Mouse (Mus musculus) limb, embryonic 11.5 days (tissue): ENCODE data around the gene Anp32e. TPM values are rescaled to one million over a fixed set of nuclear protein-coding genes. Genes with fewer than 3 reads are reported as not detected.

Experiments
- ATAC-seq: fragments of 200-750 bp; cut with Nextera tagmentation; 2 replicates; pipeline ENCODE4 v1.8.0; 2017; ENCODE audit warnings: low read depth; ENCODE audit not compliant: insufficient number of reproducible peaks, low FRiP score, low TSS enrichment
- DNase-seq: peaks from one replicate; pipeline ENCODE4 v3.0.0-alpha.2; 2015; ENCODE audit warnings: low spot score
- H3K27ac ChIP-seq: fragments of 300-500 bp; sonication (generic); replicated peaks from 2 replicates; pipeline ENCODE4 v1.5.1; 2014; ENCODE audit warnings: low read depth, mild to moderate bottlenecking, low read length
- H3K27me3 ChIP-seq: fragments of 300-500 bp; sonication (generic); 2 replicates; pipeline ENCODE4 v1.6.1; 2014; ENCODE audit warnings: mild to moderate bottlenecking, low read length, mixed read lengths; ENCODE audit not compliant: control insufficient read depth, insufficient read depth
- H3K36me3 ChIP-seq: fragments of 300-500 bp; sonication (generic); 2 replicates; pipeline ENCODE4 v1.6.1; 2014; ENCODE audit warnings: mild to moderate bottlenecking, low read length, moderate library complexity, mixed read lengths; ENCODE audit not compliant: control insufficient read depth, insufficient read depth
- H3K4me1 ChIP-seq: fragments of 300-500 bp; sonication (generic); 2 replicates; pipeline ENCODE4 v1.6.1; 2014; ENCODE audit warnings: low read length, mixed read lengths; ENCODE audit not compliant: control insufficient read depth, insufficient read depth
- H3K4me2 ChIP-seq: fragments of 300-500 bp; sonication (generic); 2 replicates; pipeline ENCODE4 v1.6.1; 2014; ENCODE audit warnings: low read depth, mild to moderate bottlenecking, moderate library complexity; ENCODE audit not compliant: severe bottlenecking
- H3K4me3 ChIP-seq: fragments of 300-500 bp; sonication (generic); 2 replicates; pipeline ENCODE4 v1.5.1; 2014; ENCODE audit warnings: low read depth, low read length
- H3K9ac ChIP-seq: fragments of 300-500 bp; sonication (generic); 2 replicates; pipeline ENCODE4 v1.6.1; 2014; ENCODE audit warnings: mild to moderate bottlenecking, low read length
- H3K9me3 ChIP-seq: fragments of 300-500 bp; sonication (generic); 2 replicates; pipeline ENCODE4 v1.6.1; 2016; ENCODE audit warnings: low read length; ENCODE audit not compliant: control insufficient read depth
- WGBS: fragments of 180-500 bp; shearing (Covaris S2); extraction: QIAGEN DNeasy Blood & Tissue Kit; methylation state at CpG from one replicate; pipeline ENCODE4 v1.1.7; 2014; 5-methylcytosine and 5-hydroxymethylcytosine counted together
- polyA plus RNA-seq: library from polyadenylated mRNA; unstranded; fragments of >200 nt; fragmentation: Nextera tagmentation; extraction: Ambion mirVana; gene quantifications from 2 replicates; pipeline ENCODE4 v1.2.1, GENCODE M21; 2014

Gene Anp32e
- 125 and 151 TPM in 2 replicates for polyA plus RNA-seq

DNA sequence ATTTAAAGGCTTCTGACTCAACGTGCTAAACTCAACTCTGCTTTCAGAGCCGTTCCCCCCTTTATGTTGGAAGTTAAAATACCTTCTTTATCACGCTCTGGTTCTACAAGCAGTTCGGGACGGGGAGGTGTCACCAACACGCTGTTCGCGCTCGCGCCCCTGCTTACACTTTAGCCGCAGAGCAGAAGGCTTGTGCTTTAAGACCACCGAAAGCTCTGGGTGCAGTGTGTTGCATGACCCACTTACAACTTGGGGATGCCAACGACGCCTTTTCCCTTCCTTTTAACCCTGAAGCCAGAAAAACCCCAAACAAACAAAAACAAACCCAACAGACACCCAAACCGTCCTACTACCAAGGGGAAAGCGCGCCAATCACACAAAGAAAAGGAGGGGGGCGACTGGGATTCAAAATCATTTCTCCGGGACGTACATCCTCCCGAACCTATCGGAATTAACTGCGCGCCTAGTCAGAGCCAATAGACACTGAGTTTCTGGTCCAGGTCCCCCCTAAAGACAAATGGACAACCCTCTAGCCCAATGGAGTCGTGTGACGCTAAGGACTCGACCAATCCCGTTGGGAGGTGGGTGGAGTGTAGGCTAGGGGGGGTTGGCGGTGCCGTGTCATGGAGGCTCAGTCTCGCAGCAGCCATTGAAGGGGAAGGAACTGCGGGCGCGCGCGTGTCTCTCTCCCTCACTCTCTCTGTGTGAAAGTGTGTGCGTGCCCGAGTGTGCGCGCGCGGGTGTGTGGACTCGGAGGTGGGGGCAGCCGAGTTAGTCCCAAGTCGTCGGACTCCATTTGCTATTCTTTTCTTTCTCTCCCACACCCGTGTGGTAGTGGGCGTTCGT is at the start of gene Anp32e:
Anp32e (plus strand) TSS at position 589 of the 846 bp plus-strand sequence.
- ATAC-seq, result peak; percentile 99
- Histone ChIP-seq H3K4me3 (peak within 1 kb of the TSS; percentile 91), H3K36me3 (peaks cover 7% of the 10 kb centered on the region), H3K27me3 (no peaks in the 10 kb centered on the region), H3K27ac (peak within 1 kb of the TSS; percentile 87), H3K9ac (peak within 1 kb of the TSS; percentile 98), H3K9me3 (no peaks in the 10 kb centered on the region), H3K4me2 (peak within 1 kb of the TSS; percentile 65), H3K4me1 (0 out of 2 replicates have a peak, but pooled peaks cover 2% of the 10 kb centered on the region)
- peak; percentile 97 for DNase-seq
- WGBS, result 1% methylated on average over 49 of the region's 49 CpGs

DNA sequence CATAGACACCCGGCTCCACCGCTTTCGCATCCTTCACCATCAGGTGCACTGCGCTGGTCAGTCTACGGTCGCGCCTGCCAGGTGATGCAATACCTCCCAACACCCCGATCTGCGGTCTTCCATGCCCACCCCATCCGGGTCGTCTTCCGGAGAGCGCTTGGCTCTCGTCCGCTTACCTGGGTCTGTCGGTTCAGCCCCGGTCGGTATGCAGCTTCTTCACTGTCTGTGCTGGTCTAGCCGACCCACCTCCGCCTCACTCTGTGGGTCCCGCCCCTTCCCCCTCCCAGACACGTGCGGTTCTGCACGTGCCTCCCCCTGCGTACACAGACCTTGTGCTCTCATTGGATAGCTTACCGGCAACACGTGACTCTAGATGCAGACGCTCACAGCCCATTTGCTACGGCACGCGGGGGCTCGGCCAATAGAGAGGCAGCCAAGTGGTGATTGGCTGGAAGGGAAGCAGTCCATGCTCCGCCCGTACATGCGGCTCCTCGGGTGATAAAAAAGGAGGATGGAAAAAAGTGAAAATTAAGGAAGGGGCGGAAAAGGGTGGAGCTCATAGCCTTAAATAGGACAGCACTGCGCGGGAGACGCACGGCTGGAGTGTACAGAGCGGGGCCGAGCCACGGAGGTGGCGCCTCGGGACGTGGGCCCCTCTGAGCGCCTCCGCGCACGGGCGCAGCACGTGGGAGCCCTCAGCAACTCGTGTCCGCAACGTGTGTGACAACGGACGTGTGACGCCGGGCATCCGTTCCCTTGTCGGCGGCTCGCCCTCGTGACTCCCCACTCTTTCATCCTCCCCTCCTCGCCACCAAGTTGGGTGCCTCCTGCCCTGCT is 46.8 kb upstream of the Anp32e start, which contains the start of gene Ciart:
Ciart (minus strand) TSS at position 273 of the 837 bp plus-strand sequence.
- peak within 1 kb of the TSS; percentile 43 for H3K4me3 ChIP-seq
- under 1% methylated on average over 66 of the region's 66 CpGs for WGBS

DNA sequence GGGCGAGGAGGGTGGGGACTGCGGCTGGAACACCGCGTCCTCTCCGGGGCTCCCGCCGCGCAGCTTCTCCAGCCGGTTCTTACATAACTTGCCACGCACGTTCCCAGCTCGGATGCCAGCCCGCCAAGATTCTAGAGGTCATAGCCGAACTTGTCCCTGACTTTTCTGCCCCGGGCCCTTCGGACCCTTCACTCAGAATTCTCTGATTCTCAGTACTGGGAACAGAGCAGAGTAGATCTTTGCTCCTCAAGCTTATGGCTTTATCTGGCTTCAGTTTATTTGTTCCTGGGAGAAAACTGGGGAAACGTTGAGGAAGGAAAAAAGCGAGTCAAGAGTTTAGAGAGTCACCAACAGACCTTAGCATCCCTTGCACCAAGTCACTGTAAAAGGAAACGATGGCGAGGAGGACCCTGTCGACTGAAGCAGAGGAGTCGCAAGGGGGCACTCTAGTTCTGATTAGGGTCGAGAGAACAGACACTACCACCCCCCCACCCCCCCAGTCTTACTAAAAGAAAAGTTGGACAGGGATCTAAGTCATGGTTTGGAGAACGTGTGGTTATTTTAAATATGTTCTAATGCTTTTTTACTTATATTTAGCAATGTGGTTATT is 46.1 kb upstream of the Anp32e start:
- H3K36me3 ChIP-seq, result no peaks in the 10 kb centered on the region
- no peak overlapping the region for H3K27ac ChIP-seq
- H3K4me3 ChIP-seq, result peak overlapping the region; percentile 43
- 3% methylated on average over 24 of the region's 24 CpGs for WGBS
- DNase-seq (peak; percentile 79), ATAC-seq (no peak)
- H3K27me3 ChIP-seq, result no peaks in the 10 kb centered on the region
- peak overlapping the region; percentile 28; the same call in 1 of the 2 replicates for H3K9ac ChIP-seq
- peaks cover 3% of the 10 kb centered on the region; the same call in 1 of the 2 replicates for H3K4me1 ChIP-seq
- H3K4me2 ChIP-seq, result peak overlapping the region; percentile 95
- no peaks in the 10 kb centered on the region for H3K9me3 ChIP-seq

More for the DNA sequence above, 46.8 kb upstream of the Anp32e start, which contains the start of gene Ciart:
- Histone ChIP-seq H3K9me3 (no peaks in the 10 kb centered on the region), H3K36me3 (no peaks in the 10 kb centered on the region), H3K4me1 (peaks cover 3% of the 10 kb centered on the region; the same call in 1 of the 2 replicates), H3K9ac (peak within 1 kb of the TSS; percentile 28; the same call in 1 of the 2 replicates), H3K27me3 (no peaks in the 10 kb centered on the region), H3K4me2 (peak within 1 kb of the TSS; percentile 95), H3K27ac (no peak within 1 kb of the TSS)
- peak; percentile 98 for ATAC-seq
- DNase-seq, result peak; percentile 94

DNA sequence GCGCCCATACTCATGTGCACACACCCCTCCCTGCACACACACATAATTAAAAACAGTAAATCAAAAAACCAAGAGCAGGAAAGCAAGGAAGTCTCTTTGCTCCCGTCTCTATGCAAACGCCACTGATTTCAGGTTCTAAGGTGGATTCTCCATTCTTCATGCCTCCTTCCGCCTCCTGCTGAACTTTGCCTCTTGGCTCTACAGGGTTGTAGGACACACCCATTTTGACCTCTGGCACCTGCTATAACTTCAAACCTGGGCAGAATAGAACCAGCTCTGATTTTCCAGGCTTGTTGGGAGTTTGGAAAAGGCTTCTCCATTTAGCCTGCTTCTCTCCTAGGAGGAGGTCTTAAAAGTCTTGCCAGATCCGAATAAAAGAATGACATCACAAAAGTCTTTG is 44.6 kb upstream of the Anp32e start:
- WGBS, result 64% methylated on average over 5 of the region's 5 CpGs
- H3K4me1 ChIP-seq, result peaks cover 3% of the 10 kb centered on the region; the same call in 1 of the 2 replicates
- H3K36me3 ChIP-seq, result no peaks in the 10 kb centered on the region
- ATAC-seq, result no peak
- no peak overlapping the region for H3K4me3 ChIP-seq
- DNase-seq, result no peak
- H3K9me3 ChIP-seq, result no peaks in the 10 kb centered on the region
- no peaks in the 10 kb centered on the region for H3K27me3 ChIP-seq
- H3K9ac ChIP-seq, result no peak overlapping the region
- H3K4me2 ChIP-seq, result no peak overlapping the region
- H3K27ac ChIP-seq, result no peak overlapping the region

DNA sequence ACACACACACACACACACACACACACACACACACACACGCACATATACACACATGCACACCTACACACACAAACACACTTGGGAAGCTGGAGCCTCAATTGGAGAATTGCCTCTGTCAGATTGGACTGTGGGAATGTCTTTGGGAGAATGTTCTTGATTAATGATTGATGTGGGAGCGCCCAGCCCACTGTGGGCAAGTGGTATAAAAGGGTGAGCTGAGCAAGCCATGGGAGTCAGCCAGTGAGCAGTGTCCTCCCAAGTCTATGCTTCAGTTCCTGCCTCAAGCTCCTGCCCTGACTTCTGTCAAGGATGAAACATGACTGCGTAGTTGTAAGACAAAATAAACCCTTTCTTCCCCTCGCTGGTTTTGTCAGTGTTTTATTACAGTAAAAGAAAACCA is 41.5 kb upstream of the Anp32e start:
- WGBS, result 74% methylated on average over 4 of the region's 4 CpGs
- H3K4me2 ChIP-seq, result no peak overlapping the region
- ATAC-seq, result no peak

DNA sequence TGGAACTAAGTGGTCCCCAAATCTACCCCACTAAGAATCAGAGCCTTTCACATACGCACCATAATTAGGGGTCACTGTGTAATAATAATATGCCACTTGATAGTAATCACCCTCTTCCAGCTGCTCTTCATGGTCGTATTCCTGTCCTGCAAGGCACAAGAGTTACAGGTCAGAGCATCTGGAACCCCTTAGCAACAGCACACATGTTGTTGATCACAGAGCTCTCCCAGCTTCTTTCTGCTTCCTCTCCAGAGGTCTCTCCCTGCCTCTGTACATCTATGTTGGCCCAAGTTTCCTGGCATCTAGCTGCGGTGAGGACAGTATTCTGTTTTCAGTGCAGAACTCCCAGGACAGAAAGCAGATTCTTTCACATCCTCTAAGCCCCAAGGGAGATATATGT is 39.4 kb upstream of the Anp32e start:
- no peaks in the 10 kb centered on the region for H3K36me3 ChIP-seq
- H3K27me3 ChIP-seq, result no peaks in the 10 kb centered on the region
- no peak overlapping the region for H3K4me3 ChIP-seq
- 17% methylated on average over 3 of the region's 3 CpGs for WGBS
- H3K27ac ChIP-seq, result no peak overlapping the region
- H3K4me1 ChIP-seq, result peaks cover 11% of the 10 kb centered on the region; the same call in 1 of the 2 replicates
- H3K4me2 ChIP-seq, result no peak overlapping the region
- H3K9me3 ChIP-seq, result no peaks in the 10 kb centered on the region
- no peak for ATAC-seq
- peak; percentile 67 for DNase-seq
- H3K9ac ChIP-seq, result no peak overlapping the region

More for the DNA sequence above, 41.5 kb upstream of the Anp32e start:
- H3K27me3 ChIP-seq, result no peaks in the 10 kb centered on the region
- no peaks in the 10 kb centered on the region for H3K9me3 ChIP-seq
- no peak overlapping the region for H3K4me3 ChIP-seq
- DNase-seq, result no peak
- H3K9ac ChIP-seq, result no peak overlapping the region
- no peaks in the 10 kb centered on the region for H3K36me3 ChIP-seq
- no peak overlapping the region for H3K27ac ChIP-seq
- H3K4me1 ChIP-seq, result peaks cover 14% of the 10 kb centered on the region

DNA sequence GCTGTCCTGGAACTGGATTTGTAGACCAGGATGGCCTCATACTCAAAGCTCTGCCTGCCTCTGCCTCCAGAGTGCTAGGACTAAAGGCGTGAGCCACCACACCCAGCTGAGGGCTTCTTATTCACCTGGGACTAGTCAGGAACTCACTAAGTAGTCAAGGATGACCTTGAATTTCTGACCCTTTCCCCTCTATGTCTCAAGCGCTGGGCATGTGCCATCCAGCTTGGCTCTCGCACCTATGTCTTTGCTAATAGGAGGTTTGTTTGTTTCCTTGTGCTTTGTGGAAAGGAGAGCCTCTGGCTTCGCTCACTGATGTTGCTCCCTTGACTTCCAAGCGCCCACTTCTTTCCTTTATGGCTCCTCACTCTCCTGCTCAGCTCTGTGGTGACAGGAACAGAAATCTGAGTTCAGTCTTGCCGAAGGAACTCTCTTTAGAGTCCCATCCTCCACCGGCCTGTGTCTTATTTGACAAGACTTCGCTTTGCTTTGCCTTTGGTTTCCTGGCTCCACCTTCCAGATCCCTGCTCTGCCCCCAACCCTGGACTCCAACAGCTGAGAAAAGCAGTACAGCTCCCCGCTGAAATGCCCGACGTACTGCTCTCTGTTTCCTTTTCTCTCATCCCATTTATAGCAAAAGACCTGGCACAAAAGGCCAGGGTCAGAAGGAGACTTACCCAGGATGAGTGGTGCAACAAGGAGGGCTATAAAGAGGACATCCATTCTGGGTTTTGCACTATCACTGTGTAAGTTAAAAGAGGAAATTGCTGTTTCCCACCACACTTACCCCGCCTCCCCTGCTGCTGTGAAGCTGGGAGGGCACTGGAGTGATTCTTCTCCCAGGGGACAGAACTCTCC is 37.6 kb upstream of the Anp32e start, which contains the start of gene BC028528:
BC028528 (minus strand) TSS at position 795 of the 855 bp plus-strand sequence.
- DNase-seq, result no peak
- H3K27me3 ChIP-seq, result no peaks in the 10 kb centered on the region
- WGBS, result 26% methylated on average over 12 of the region's 12 CpGs
- ATAC-seq, result no peak
- H3K9ac ChIP-seq, result peak within 1 kb of the TSS; percentile 35; the same call in 1 of the 2 replicates
- no peaks in the 10 kb centered on the region for H3K36me3 ChIP-seq
- H3K4me3 ChIP-seq, result no peak within 1 kb of the TSS
- peaks cover 15% of the 10 kb centered on the region; the same call in 1 of the 2 replicates for H3K4me1 ChIP-seq
- H3K9me3 ChIP-seq, result no peaks in the 10 kb centered on the region
- 0 out of 2 replicates have a peak within 1 kb of the TSS, but pooled peaks have one; percentile 30 for H3K27ac ChIP-seq
- H3K4me2 ChIP-seq, result peak within 1 kb of the TSS; percentile 29; the same call in 1 of the 2 replicates
